ENCODE assay signal across 8 mouse cellular contexts in genomic region chr11:106192241-106192640, GRCm38 (mm10). TPM values are rescaled to one million over a fixed set of nuclear protein-coding genes. Genes with fewer than 3 reads are reported as not detected.
DNase-seq lines count a peak whose midpoint lies in the region; ATAC-seq and TF ChIP-seq lines count a peak whose summit lies in the region.

No protein-coding gene starts in this region.

- H3K27ac ChIP-seq in heart, embryonic 13.5 days (replicated peaks): no peak overlapping the region
- peak overlapping the region; percentile 84 for H3K27ac ChIP-seq in MEL (ENCODE audit: control insufficient read depth, low read depth, low read length)
- no peak overlapping the region for H3K27ac ChIP-seq in hindbrain, embryonic 14.5 days
- no peak overlapping the region for H3K27ac ChIP-seq in midbrain, embryonic 12.5 days (replicated peaks)
- no peak overlapping the region for H3K27ac ChIP-seq in cerebellum, adult 2 months (ENCODE audit: insufficient read depth, low read length)

- TF ChIP-seq POLR2A in MEL (IDR thresholded peaks at IDR 0.05; ENCODE audit: control insufficient read depth in 1 of 2, insufficient read depth in 1 of 2, low read depth in 1 of 2, low read length in 2 of 2, poor library complexity in 1 of 2): no peak
- no peak for TF ChIP-seq POLR2A in cerebellum, adult 2 months (IDR thresholded peaks at IDR 0.05; ENCODE audit: borderline replicate concordance, insufficient read depth, low read length)

- ATAC-seq in heart, embryonic 13.5 days (ENCODE audit: extremely low read depth, insufficient number of reproducible peaks, low FRiP score, low TSS enrichment): no peak
- no peak for ATAC-seq in hindbrain, embryonic 14.5 days (ENCODE audit: low FRiP score)
- ATAC-seq in midbrain, embryonic 12.5 days (ENCODE audit: low FRiP score, low read depth): no peak

- H3K4me3 ChIP-seq in heart, embryonic 13.5 days: peak overlapping the region; percentile 67
- H3K4me3 ChIP-seq in MEL (ENCODE audit: control insufficient read depth in 1 of 2, insufficient read depth in 1 of 2, low read depth in 2 of 2, low read length in 2 of 2): peak overlapping the region; percentile 74 to 89
- peak overlapping the region; percentile 69 for H3K4me3 ChIP-seq in hindbrain, embryonic 14.5 days (replicated peaks; ENCODE audit: low read length)
- no peak overlapping the region for H3K4me3 ChIP-seq in midbrain, embryonic 12.5 days
- no peak overlapping the region for H3K4me3 ChIP-seq in cerebellum, adult 2 months (replicated peaks; ENCODE audit: insufficient read depth, low read depth, low read length)

- peak overlapping the region; percentile 83; the same call in 1 of the 2 replicates for H3K9ac ChIP-seq in heart, embryonic 13.5 days
- peak overlapping the region; percentile 82 for H3K9ac ChIP-seq in MEL (ENCODE audit: control insufficient read depth, low read depth, low read length, poor library complexity, severe bottlenecking)
- H3K9ac ChIP-seq in hindbrain, embryonic 14.5 days: no peak overlapping the region
- H3K9ac ChIP-seq in midbrain, embryonic 12.5 days (replicated peaks): peak overlapping the region; percentile 77; the same call in 1 of the 2 replicates

- no peaks in the 10 kb centered on the region for H3K27me3 ChIP-seq in heart, embryonic 13.5 days (replicated peaks)
- H3K27me3 ChIP-seq in MEL (ENCODE audit: control insufficient read depth in 1 of 2, insufficient read depth in 2 of 2, low read length in 2 of 2): no peaks in the 10 kb centered on the region
- no peaks in the 10 kb centered on the region for H3K27me3 ChIP-seq in hindbrain, embryonic 14.5 days (ENCODE audit: control insufficient read depth, insufficient read depth, low read length)
- no peaks in the 10 kb centered on the region for H3K27me3 ChIP-seq in midbrain, embryonic 12.5 days
- no peaks in the 10 kb centered on the region for H3K27me3 ChIP-seq in cerebellum, adult 2 months (ENCODE audit: control insufficient read depth, insufficient read depth, low read length)

- no peak for TF ChIP-seq RAD21 in MEL (IDR thresholded peaks at IDR 0.05; ENCODE audit: low read depth, low read length)

- no peak for TF ChIP-seq CTCF in MEL (IDR thresholded peaks at IDR 0.05 in 2 of 3, conservative IDR thresholded peaks at IDR 0.05 in 1 of 3; ENCODE audit: control insufficient read depth in 1 of 3, insufficient read depth in 1 of 3, low read depth in 2 of 3, low read length in 3 of 3, poor library complexity in 1 of 3, severe bottlenecking in 1 of 3)
- no peak for TF ChIP-seq CTCF in cerebellum, adult 2 months (IDR thresholded peaks at IDR 0.05; ENCODE audit: borderline replicate concordance, insufficient read depth, low read depth, low read length)

- peaks cover 33% of the 10 kb centered on the region for H3K4me1 ChIP-seq in heart, embryonic 13.5 days
- peaks cover 4 to 12% of the 10 kb centered on the region in 2 experiments for H3K4me1 ChIP-seq in MEL (ENCODE audit: control insufficient read depth in 1 of 2, insufficient read depth in 2 of 2, low read length in 2 of 2)
- H3K4me1 ChIP-seq in hindbrain, embryonic 14.5 days (replicated peaks; ENCODE audit: control insufficient read depth, insufficient read depth, low read length): peaks cover 10% of the 10 kb centered on the region; the same call in 1 of the 2 replicates
- H3K4me1 ChIP-seq in midbrain, embryonic 12.5 days: peaks cover 10% of the 10 kb centered on the region
- peaks cover 2% of the 10 kb centered on the region; the same call in 1 of the 2 replicates for H3K4me1 ChIP-seq in cerebellum, adult 2 months (ENCODE audit: control insufficient read depth, insufficient read depth, low read length)

- peak overlapping the region; percentile 89 for H3K4me2 ChIP-seq in heart, embryonic 13.5 days
- peak overlapping the region; percentile 71 for H3K4me2 ChIP-seq in hindbrain, embryonic 14.5 days (replicated peaks)
- peak overlapping the region; percentile 74 for H3K4me2 ChIP-seq in midbrain, embryonic 12.5 days (replicated peaks)

- peaks cover 2% of the 10 kb centered on the region; the same call in 1 of the 2 replicates for H3K79me2 ChIP-seq in MEL (ENCODE audit: control insufficient read depth, insufficient read depth, low read length, poor library complexity)

- WGBS in heart, embryonic 13.5 days: 58% methylated on average over 5 of the region's 5 CpGs
- 90% methylated on average over 5 of the region's 5 CpGs for WGBS in hindbrain, embryonic 14.5 days
- WGBS in midbrain, embryonic 12.5 days: 96% methylated on average over 5 of the region's 5 CpGs
- 55% methylated on average over 5 of the region's 5 CpGs for WGBS in cerebellum, adult 2 months

- no peaks in the 10 kb centered on the region for H3K9me3 ChIP-seq in heart, embryonic 13.5 days
- no peaks in the 10 kb centered on the region for H3K9me3 ChIP-seq in MEL (replicated peaks; ENCODE audit: insufficient read depth, low read length)
- no peaks in the 10 kb centered on the region for H3K9me3 ChIP-seq in hindbrain, embryonic 14.5 days (ENCODE audit: control insufficient read depth, low read length)
- no peaks in the 10 kb centered on the region for H3K9me3 ChIP-seq in midbrain, embryonic 12.5 days

- TF ChIP-seq EP300 in MEL (IDR thresholded peaks at IDR 0.05; ENCODE audit: low read depth in 1 of 2, low read length in 2 of 2): peak; percentile 42 to 57; a peak in 1 of 4 replicates

- no peak for DNase-seq in heart, adult 11 months
- DNase-seq in MEL (ENCODE audit: low read depth, low spot score): peak; percentile 63
- DNase-seq in hindbrain, embryonic 14.5 days (ENCODE audit: low spot score): no peak
- no peak for DNase-seq in frontal cortex, postnatal 25 days (ENCODE audit: low spot score in 2 of 2)
- DNase-seq in yolk sac, embryonic 10.5 days (ENCODE audit: low spot score): no peak
- DNase-seq in cerebellum, adult 2 months: no peak

- H3K36me3 ChIP-seq in heart, embryonic 13.5 days: peaks cover 12% of the 10 kb centered on the region
- peaks cover 0 to 16% of the 10 kb centered on the region in 2 experiments; a peak in 2 of 4 replicates for H3K36me3 ChIP-seq in MEL (ENCODE audit: control insufficient read depth in 1 of 2, insufficient read depth in 2 of 2, low read length in 2 of 2)
- H3K36me3 ChIP-seq in hindbrain, embryonic 14.5 days (replicated peaks; ENCODE audit: control insufficient read depth, insufficient read depth): peaks cover 10% of the 10 kb centered on the region; the same call in 1 of the 2 replicates
- peaks cover 14% of the 10 kb centered on the region for H3K36me3 ChIP-seq in midbrain, embryonic 12.5 days

TF ChIP-seq in MEL, 35 proteins besides CTCF, POLR2A, EP300 and RAD21 (continues in another document):
- TF ChIP-seq MXI1 (IDR thresholded peaks at IDR 0.05; ENCODE audit: low read depth, low read length) (peak; percentile 90), MYC (IDR thresholded peaks at IDR 0.05; ENCODE audit: low read depth, low read length) (peak; percentile 50; the same call in 1 of the 2 replicates), ETS1 (IDR thresholded peaks at IDR 0.05; ENCODE audit: low read depth, low read length) (no peak)

RNA-seq across cellular contexts. Expression of gene Strada, which starts 9.7 kb away (rescaled TPM):
- 18.9 and 20.4 TPM in 2 replicates for polyA plus RNA-seq in heart, embryonic 13.5 days (2015; fragmentation: Nextera tagmentation; extraction: Ambion mirVana)
- total RNA-seq in MEL (2012; rRNA removed): 25.5 and 27.4 TPM in 2 replicates
- 10 to 100 TPM in 1 of 2 experiments, not detected in 1; 39.8 TPM for polyA plus RNA-seq in MEL (2012; ENCODE audit: insufficient read depth in 1 of 2, insufficient read length in 2 of 2, low read depth in 1 of 2, low replicate concordance in 2 of 2, missing spikeins in 1 of 2)
- polyA plus RNA-seq in hindbrain, embryonic 14.5 days (2014; fragmentation: Nextera tagmentation; extraction: Ambion mirVana): 27.4 and 30.1 TPM in 2 replicates
- polyA plus RNA-seq in midbrain, embryonic 12.5 days (2016; fragmentation: Nextera tagmentation; extraction: Ambion mirVana): 33.6 and 40.9 TPM in 2 replicates
- polyA plus RNA-seq in cerebellum, adult 2 months (2012; rRNA removed): 58.2 and 65.4 TPM in 2 replicates

RNA-seq across cellular contexts. Expression of gene Ccdc47, which starts 23.9 kb away (rescaled TPM):
- 79.6 and 81.5 TPM in 2 replicates for polyA plus RNA-seq in heart, embryonic 13.5 days (2015; fragmentation: Nextera tagmentation; extraction: Ambion mirVana)
- total RNA-seq in MEL (2012; rRNA removed): 51.6 and 51.8 TPM in 2 replicates
- polyA plus RNA-seq in MEL (2012; ENCODE audit: insufficient read depth in 1 of 2, insufficient read length in 2 of 2, low read depth in 1 of 2, low replicate concordance in 2 of 2, missing spikeins in 1 of 2): 100 to 1,000 TPM in 1 of 2 experiments, 10 to 100 TPM in 1; 47.6 to 145 TPM
- 76.6 and 94.5 TPM in 2 replicates for polyA plus RNA-seq in hindbrain, embryonic 14.5 days (2014; fragmentation: Nextera tagmentation; extraction: Ambion mirVana)
- 79.2 and 85.9 TPM in 2 replicates for polyA plus RNA-seq in midbrain, embryonic 12.5 days (2016; fragmentation: Nextera tagmentation; extraction: Ambion mirVana)
- polyA plus RNA-seq in cerebellum, adult 2 months (2012; rRNA removed): 82.4 and 88.8 TPM in 2 replicates

RNA-seq across cellular contexts. Expression of gene Ddx42, which starts 24.5 kb away (rescaled TPM):
- polyA plus RNA-seq in heart, embryonic 13.5 days (2015; fragmentation: Nextera tagmentation; extraction: Ambion mirVana): 43.5 and 46.7 TPM in 2 replicates
- total RNA-seq in MEL (2012; rRNA removed): 56.1 and 62.6 TPM in 2 replicates
- polyA plus RNA-seq in MEL (2012; ENCODE audit: insufficient read depth in 1 of 2, insufficient read length in 2 of 2, low read depth in 1 of 2, low replicate concordance in 2 of 2, missing spikeins in 1 of 2): 10 to 100 TPM in 1 of 2 experiments, not detected in 1; 57.7 TPM
- polyA plus RNA-seq in hindbrain, embryonic 14.5 days (2014; fragmentation: Nextera tagmentation; extraction: Ambion mirVana): 78.0 and 82.2 TPM in 2 replicates
- polyA plus RNA-seq in midbrain, embryonic 12.5 days (2016; fragmentation: Nextera tagmentation; extraction: Ambion mirVana): 113 and 120 TPM in 2 replicates
- polyA plus RNA-seq in cerebellum, adult 2 months (2012; rRNA removed): 45.4 and 45.6 TPM in 2 replicates

RNA-seq across cellular contexts. Expression of gene Limd2, which starts 31.6 kb away (rescaled TPM):
- polyA plus RNA-seq in heart, embryonic 13.5 days (2015; fragmentation: Nextera tagmentation; extraction: Ambion mirVana): 119 TPM in 2 replicates
- total RNA-seq in MEL (2012; rRNA removed): 58.6 and 103 TPM in 2 replicates
- polyA plus RNA-seq in MEL (2012; ENCODE audit: insufficient read depth in 1 of 2, insufficient read length in 2 of 2, low read depth in 1 of 2, low replicate concordance in 2 of 2, missing spikeins in 1 of 2): 100 to 1,000 TPM in 1 of 2 experiments, not detected in 1; 201 TPM
- 140 and 158 TPM in 2 replicates for polyA plus RNA-seq in hindbrain, embryonic 14.5 days (2014; fragmentation: Nextera tagmentation; extraction: Ambion mirVana)
- polyA plus RNA-seq in midbrain, embryonic 12.5 days (2016; fragmentation: Nextera tagmentation; extraction: Ambion mirVana): 278 and 309 TPM in 2 replicates
- polyA plus RNA-seq in cerebellum, adult 2 months (2012; rRNA removed): 36.1 and 41.1 TPM in 2 replicates

RNA-seq across cellular contexts. Expression of gene Gm10840, which starts 31.6 kb away (rescaled TPM):
- polyA plus RNA-seq in heart, embryonic 13.5 days (2015; fragmentation: Nextera tagmentation; extraction: Ambion mirVana): not detected in 2 replicates
- total RNA-seq in MEL (2012; rRNA removed): not detected in 2 replicates
- polyA plus RNA-seq in MEL (2012; ENCODE audit: insufficient read depth in 1 of 2, insufficient read length in 2 of 2, low read depth in 1 of 2, low replicate concordance in 2 of 2, missing spikeins in 1 of 2): not detected
- polyA plus RNA-seq in hindbrain, embryonic 14.5 days (2014; fragmentation: Nextera tagmentation; extraction: Ambion mirVana): not detected in 2 replicates
- polyA plus RNA-seq in midbrain, embryonic 12.5 days (2016; fragmentation: Nextera tagmentation; extraction: Ambion mirVana): 0.78 TPM in 1 of 2 replicates, not detected in the other
- polyA plus RNA-seq in cerebellum, adult 2 months (2012; rRNA removed): not detected in 2 replicates

Comparison
In these comparisons a context has a peak if more than half of its experiments do, and no peak if none do; other contexts are left out.
1. H3K4me3 ChIP-seq: peak in heart, embryonic 13.5 days (single experiment), MEL (2 of 2) and hindbrain, embryonic 14.5 days (single experiment); none in midbrain, embryonic 12.5 days (single experiment) and cerebellum, adult 2 months (single experiment).
2. Peak in every context shown above with its lines, with median percentiles within 50 percentile points of each other: H3K4me2 ChIP-seq.